In the genomic region with DNA sequence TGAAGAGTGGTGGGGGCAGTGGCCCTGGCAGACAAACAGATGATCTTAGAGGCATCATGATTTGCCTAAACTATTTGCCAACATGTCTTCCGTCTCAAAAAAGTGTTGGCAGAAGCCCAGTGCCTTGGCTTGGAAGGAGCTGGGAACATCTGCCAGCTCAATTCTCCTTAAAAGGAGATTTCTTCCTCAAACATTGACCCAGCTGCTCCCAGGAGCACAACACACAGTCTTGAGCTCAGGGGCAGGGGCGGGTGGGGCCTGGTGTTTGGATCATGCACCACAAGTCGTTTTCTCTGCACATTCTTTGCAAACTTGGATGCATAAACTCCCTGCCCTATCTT, we compare ENCODE assay signal across 12 mouse cellular contexts.
DNase-seq lines count a peak whose midpoint lies in the region; ATAC-seq and TF ChIP-seq lines count a peak whose summit lies in the region.
"Had no signal": no experiment of that assay in that cellular context is flagged by ENCODE, and none has a peak within 500 bp of the region (broad histone marks: within the 10 kb centered on the region; RNA-seq: fewer than 3 reads in every experiment).

No protein-coding gene starts in this region.

- WGBS in hindbrain, postnatal 0 days, result 48% methylated on average over 3 of the region's 3 CpGs
- WGBS in hindbrain, embryonic 13.5 days, result 86% methylated on average over 3 of the region's 3 CpGs

- peak; percentile 45; the same call in 1 of the 2 replicates for ATAC-seq in hindbrain, postnatal 0 days
- no peak for ATAC-seq in hindbrain, embryonic 13.5 days (ENCODE audit: low FRiP score)
- no peak for ATAC-seq in megakaryocyte-erythroid progenitor cell, adult 5-6 weeks (replicated peaks; ENCODE audit: low FRiP score, low TSS enrichment, poor library complexity, severe bottlenecking)

- no peak overlapping the region for H3K4me3 ChIP-seq in hindbrain, postnatal 0 days (ENCODE audit: low read length)
- H3K4me3 ChIP-seq in hindbrain, embryonic 13.5 days, result no peak overlapping the region
- H3K4me3 ChIP-seq: forebrain, embryonic 10.5 days; liver, embryonic 15.5 days had no signal

- DNase-seq in cerebellum, postnatal 10 days, result peak; percentile 74 to 77
- no peak for DNase-seq in cerebellum, postnatal 36 days
- peak; percentile 63 for DNase-seq in hindbrain, postnatal 0 days (ENCODE audit: low spot score)
- DNase-seq in urinary bladder, postnatal 14 days (ENCODE audit: low spot score), result peak; percentile 25
- no peak for DNase-seq in urinary bladder, postnatal 4 days (ENCODE audit: low spot score in 2 of 2)
- peak; percentile 18 for DNase-seq in skeletal muscle tissue, adult 2 months (ENCODE audit: low read depth, low spot score)
- DNase-seq: adrenal gland, postnatal 25 days; cerebellum, adult 9-10 months had no signal

- no peaks in the 10 kb centered on the region for H3K36me3 ChIP-seq in hindbrain, postnatal 0 days (ENCODE audit: insufficient read depth, low read length)
- no peaks in the 10 kb centered on the region for H3K36me3 ChIP-seq in hindbrain, embryonic 13.5 days
- H3K36me3 ChIP-seq: forebrain, embryonic 10.5 days; liver, embryonic 15.5 days had no signal

- no peaks in the 10 kb centered on the region for H3K4me1 ChIP-seq in hindbrain, postnatal 0 days (ENCODE audit: insufficient read depth, low read length)
- H3K4me1 ChIP-seq in hindbrain, embryonic 13.5 days (replicated peaks), result no peaks in the 10 kb centered on the region
- H3K4me1 ChIP-seq: liver, embryonic 15.5 days had no signal

- H3K4me2 ChIP-seq in hindbrain, postnatal 0 days (ENCODE audit: low read depth, low read length), result no peak overlapping the region
- no peak overlapping the region for H3K4me2 ChIP-seq in hindbrain, embryonic 13.5 days
- H3K4me2 ChIP-seq: liver, embryonic 15.5 days had no signal

- H3K9me3 ChIP-seq in hindbrain, postnatal 0 days (ENCODE audit: low read length), result no peaks in the 10 kb centered on the region
- no peaks in the 10 kb centered on the region for H3K9me3 ChIP-seq in hindbrain, embryonic 13.5 days
- H3K9me3 ChIP-seq: forebrain, embryonic 10.5 days; liver, embryonic 15.5 days had no signal

- no peak for TF ChIP-seq CTCF in hindbrain, postnatal 0 days (IDR thresholded peaks at IDR 0.05; ENCODE audit: low read depth)

- no peaks in the 10 kb centered on the region for H3K27me3 ChIP-seq in hindbrain, postnatal 0 days (ENCODE audit: insufficient read depth, low read length)
- H3K27me3 ChIP-seq in hindbrain, embryonic 13.5 days, result no peaks in the 10 kb centered on the region
- H3K27me3 ChIP-seq: liver, embryonic 15.5 days had no signal

- H3K9ac ChIP-seq in hindbrain, postnatal 0 days (replicated peaks; ENCODE audit: low read length), result no peak overlapping the region
- no peak overlapping the region for H3K9ac ChIP-seq in hindbrain, embryonic 13.5 days
- H3K9ac ChIP-seq: liver, embryonic 15.5 days had no signal

- no peak overlapping the region for H3K27ac ChIP-seq in hindbrain, postnatal 0 days
- H3K27ac ChIP-seq in hindbrain, embryonic 13.5 days, result no peak overlapping the region
- H3K27ac ChIP-seq: forebrain, embryonic 10.5 days; liver, embryonic 15.5 days had no signal

Comparison
In these comparisons a context has a peak if more than half of its experiments do, and no peak if none do; other contexts are left out.
1. DNase-seq: peak in cerebellum, postnatal 10 days (2 of 2), hindbrain, postnatal 0 days (single experiment), urinary bladder, postnatal 14 days (single experiment) and skeletal muscle tissue, adult 2 months (single experiment); none in cerebellum, postnatal 36 days (0 of 2) and urinary bladder, postnatal 4 days (0 of 2).